Mouse (Mus musculus) erythroblast, embryonic 14.5 days (primary cell): ENCODE data around the gene Jmjd7. TPM values are rescaled to one million over a fixed set of nuclear protein-coding genes. Genes with fewer than 3 reads are reported as not detected.

Experiments used
- H3K27me3 ChIP-seq: 2 replicates; pipeline ENCODE4 v1.6.1; 2012; ENCODE audit warnings: inconsistent platforms; ENCODE audit not compliant: control insufficient read depth
- H3K36me3 ChIP-seq: 2 replicates; pipeline ENCODE4 v1.6.1; 2012; ENCODE audit warnings: mild to moderate bottlenecking, inconsistent platforms; ENCODE audit not compliant: control insufficient read depth
- H3K4me1 ChIP-seq: 2 replicates; pipeline ENCODE4 v1.6.1; 2012; ENCODE audit warnings: inconsistent platforms; ENCODE audit not compliant: control insufficient read depth
- H3K4me3 ChIP-seq: replicated peaks from 2 replicates; pipeline ENCODE3; 2012; ENCODE audit warnings: moderate library complexity, mild to moderate bottlenecking, inconsistent platforms
- H3K9me3 ChIP-seq: 2 replicates; pipeline ENCODE4 v1.6.1; 2012; ENCODE audit warnings: low read length, inconsistent platforms, mixed read lengths; ENCODE audit not compliant: control insufficient read depth
- GATA1 ChIP-seq: IDR thresholded peaks from 2 replicates; pipeline ENCODE4 v1.6.1; 2012; ENCODE audit warnings: low read length, inconsistent platforms, mixed read lengths
- TAL1 ChIP-seq: IDR thresholded peaks from 3 replicates; pipeline ENCODE4 v1.6.1; 2012; ENCODE audit warnings: low read length, inconsistent platforms, mixed read lengths
- polyA plus RNA-seq: library from polyadenylated mRNA; stranded (reverse); fragments of >175 nt; gene quantifications from 2 replicates; pipeline ENCODE4 v1.2.3, GENCODE M21; 2012

Gene Jmjd7
- polyA plus RNA-seq, 1 experiment, result 0.82 TPM

DNA sequence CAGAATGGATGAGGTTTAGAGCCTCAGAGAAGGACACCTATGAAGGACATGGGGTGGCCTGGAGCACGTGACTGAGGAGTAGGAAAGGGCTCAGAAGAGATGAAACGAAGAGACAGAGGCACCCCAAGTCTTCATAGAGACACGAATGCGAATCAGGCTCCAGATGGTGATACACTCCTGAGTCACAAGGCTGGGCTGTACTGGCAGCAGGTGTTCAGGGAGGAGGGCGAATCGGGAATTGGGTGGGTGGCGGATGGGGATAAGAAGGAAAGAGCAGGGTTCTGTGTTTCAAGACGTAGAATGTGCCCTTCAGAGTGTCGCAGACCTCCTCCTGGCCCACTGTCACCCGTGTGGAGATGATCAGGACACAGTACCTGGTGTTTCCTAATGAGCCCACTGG is 38.0 kb downstream of the Jmjd7 start:
- Histone ChIP-seq H3K9me3 (no peaks in the 10 kb centered on the region), H3K4me1 (no peaks in the 10 kb centered on the region), H3K36me3 (no peaks in the 10 kb centered on the region), H3K4me3 (no peak overlapping the region), H3K27me3 (no peaks in the 10 kb centered on the region)
- TF ChIP-seq GATA1, result no peak
- no peak for TF ChIP-seq TAL1

DNA sequence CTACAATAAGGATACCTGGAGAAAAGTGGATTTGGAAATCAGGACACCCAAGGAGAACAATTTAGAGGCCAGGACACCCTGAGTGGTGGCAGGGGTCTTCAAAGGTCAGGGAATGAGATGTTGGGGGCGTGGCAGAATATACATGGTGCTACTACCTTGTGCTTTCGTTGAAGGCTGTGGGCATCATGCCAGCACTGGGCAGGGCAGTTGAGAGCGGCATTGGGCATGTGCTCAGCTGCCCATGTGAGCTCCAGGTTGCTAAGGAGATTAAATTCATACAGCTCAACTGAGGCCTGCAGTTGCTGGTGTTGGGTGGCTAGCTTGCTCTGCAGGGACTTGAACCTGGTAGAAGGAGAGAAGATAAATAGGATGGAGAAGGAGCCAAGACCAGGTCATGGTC is 38.9 kb downstream of the Jmjd7 start:
- no peaks in the 10 kb centered on the region for H3K27me3 ChIP-seq

DNA sequence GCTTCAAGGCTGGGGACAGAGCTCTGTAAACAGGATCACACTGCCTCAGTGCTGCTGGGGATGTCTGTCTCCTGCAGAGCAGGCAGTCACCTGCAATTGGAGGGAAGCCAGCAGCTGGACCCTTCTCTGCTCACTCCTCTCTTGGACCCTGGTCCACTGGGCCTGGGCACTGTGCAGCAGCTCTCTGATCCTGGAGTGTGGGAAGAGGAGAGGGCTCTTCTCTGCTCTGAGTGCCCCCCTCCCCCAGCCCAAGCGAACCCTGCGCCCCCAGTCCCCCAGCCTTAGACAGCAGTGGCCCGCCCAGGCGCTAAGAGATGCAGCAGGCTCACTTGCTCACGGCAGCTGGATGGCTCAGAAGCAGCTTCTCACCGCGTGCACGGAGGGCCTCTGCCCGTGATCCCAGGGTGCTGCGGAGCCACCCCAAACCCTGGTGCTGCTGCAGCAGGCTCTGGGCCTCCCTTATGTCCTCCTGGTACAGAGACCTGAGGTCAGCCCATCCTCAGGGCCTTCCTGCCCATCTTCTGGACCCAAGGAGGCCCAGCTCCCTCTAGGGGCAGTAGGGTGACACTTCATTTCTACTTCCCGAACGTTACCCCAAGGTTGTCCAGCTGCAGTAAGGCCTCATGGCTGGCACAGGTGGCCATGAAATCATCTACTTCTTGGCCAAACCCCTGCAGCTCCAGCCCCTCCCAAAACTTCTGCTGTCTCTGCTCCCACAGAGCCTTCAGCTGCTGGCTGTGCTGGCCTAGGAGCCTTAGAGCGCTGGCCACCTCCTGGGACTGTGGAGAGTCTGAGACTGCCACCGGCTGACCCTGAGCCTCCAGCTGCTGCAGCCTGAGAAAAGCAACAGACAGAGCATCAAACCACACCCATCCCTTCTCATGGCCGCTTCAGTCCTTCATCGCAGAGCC is 41.5 kb downstream of the Jmjd7 start:
- no peaks in the 10 kb centered on the region for H3K36me3 ChIP-seq
- no peaks in the 10 kb centered on the region for H3K27me3 ChIP-seq
- TF ChIP-seq TAL1 (no peak), GATA1 (no peak)
- no peak overlapping the region for H3K4me3 ChIP-seq
- no peaks in the 10 kb centered on the region for H3K4me1 ChIP-seq
- H3K9me3 ChIP-seq, result no peaks in the 10 kb centered on the region

More for the DNA sequence above, 38.9 kb downstream of the Jmjd7 start:
- Histone ChIP-seq H3K9me3 (no peaks in the 10 kb centered on the region), H3K36me3 (no peaks in the 10 kb centered on the region), H3K4me1 (no peaks in the 10 kb centered on the region), H3K4me3 (no peak overlapping the region)
- no peak for TF ChIP-seq GATA1
- TF ChIP-seq TAL1, result no peak

DNA sequence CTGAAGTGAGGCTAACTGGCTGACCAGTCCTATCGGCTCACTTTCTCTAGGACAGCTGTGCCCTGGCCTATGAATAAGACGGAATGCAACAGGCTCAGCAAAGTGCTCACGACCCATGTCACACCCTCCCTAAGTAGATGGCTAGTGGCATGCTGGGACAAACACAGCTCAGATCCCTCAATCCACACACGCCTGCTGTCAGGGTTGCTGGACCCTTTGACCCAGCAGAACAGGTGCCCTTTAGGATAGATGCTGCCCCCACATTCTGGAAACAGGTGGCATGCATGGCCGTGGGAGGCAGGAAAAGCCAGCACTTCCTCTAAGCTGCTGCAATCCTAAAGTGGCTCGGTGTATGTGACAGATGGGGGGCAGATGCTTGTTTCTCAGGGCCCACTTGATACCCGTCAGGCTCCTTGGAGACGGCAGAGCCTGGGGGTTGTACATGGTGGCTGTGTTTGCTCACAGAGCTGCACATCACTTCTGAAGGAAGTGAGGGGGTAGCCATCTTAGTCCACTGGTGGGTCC is 42.2 kb downstream of the Jmjd7 start:
- Histone ChIP-seq H3K9me3 (no peaks in the 10 kb centered on the region), H3K4me3 (no peak overlapping the region), H3K36me3 (no peaks in the 10 kb centered on the region), H3K27me3 (no peaks in the 10 kb centered on the region), H3K4me1 (no peaks in the 10 kb centered on the region)
- TF ChIP-seq TAL1 (no peak), GATA1 (no peak)

DNA sequence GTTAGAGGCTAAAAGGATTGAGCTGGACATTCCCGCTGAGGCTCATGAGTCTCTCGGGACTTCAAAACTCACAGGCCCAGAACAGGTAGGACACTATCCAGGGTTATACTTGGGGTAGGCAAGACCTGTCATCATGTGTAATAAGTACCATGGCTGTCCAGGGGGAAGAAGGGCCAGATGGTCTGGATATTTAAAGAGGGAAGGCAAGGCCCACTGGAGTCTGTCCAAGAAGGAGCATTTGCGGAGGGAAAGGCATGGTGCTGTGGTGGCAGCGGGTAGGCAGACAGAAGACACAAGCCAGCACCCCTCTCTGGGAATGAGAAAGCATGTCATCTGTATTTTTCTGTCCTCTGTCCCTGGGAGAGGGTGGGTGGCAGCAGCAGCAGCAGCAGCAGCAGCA is 46.8 kb downstream of the Jmjd7 start:
- no peaks in the 10 kb centered on the region for H3K36me3 ChIP-seq
- H3K27me3 ChIP-seq, result peaks cover 23% of the 10 kb centered on the region
- H3K4me3 ChIP-seq, result no peak overlapping the region
- no peaks in the 10 kb centered on the region for H3K9me3 ChIP-seq
- TF ChIP-seq TAL1 (no peak), GATA1 (no peak)
- H3K4me1 ChIP-seq, result no peaks in the 10 kb centered on the region

DNA sequence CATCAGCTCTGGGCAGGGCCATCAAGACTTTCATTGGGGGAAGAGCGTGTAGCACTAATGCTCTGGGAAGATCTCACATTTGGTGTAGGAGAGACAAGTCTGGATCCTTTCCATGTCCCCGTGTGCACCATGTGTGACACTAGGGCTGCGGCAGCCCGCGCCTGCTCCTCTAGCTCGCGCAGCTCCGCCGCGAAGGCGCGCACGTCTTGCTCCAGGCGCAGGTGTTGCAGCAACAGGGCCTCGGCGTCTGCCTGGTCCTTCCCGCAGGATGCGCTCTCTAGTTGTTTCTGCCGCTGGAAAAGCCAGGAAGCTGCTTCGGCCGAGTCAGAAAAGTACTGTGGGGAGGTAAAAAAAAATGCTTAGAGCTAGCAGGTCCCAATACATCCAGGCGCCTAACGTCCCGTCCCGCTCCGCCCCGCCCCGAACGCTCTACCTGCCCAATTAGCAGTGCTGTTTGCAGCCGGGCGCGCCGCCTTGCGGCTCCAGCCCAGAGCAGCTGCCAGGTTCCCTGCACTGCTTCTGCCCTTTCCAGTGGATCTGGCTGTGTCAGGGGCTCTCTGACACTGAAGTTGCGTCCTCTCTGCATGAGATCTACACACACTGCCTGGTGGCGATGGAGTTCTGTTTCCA is 48.9 kb downstream of the Jmjd7 start:
- no peak for TF ChIP-seq GATA1
- TF ChIP-seq TAL1, result no peak
- Histone ChIP-seq H3K36me3 (no peaks in the 10 kb centered on the region), H3K4me1 (no peaks in the 10 kb centered on the region), H3K9me3 (no peaks in the 10 kb centered on the region), H3K27me3 (peaks cover 23% of the 10 kb centered on the region), H3K4me3 (no peak overlapping the region)

Other genes starting within 250 kb of the Jmjd7 start
- 0.74 and 0.80 TPM in 2 replicates for gene Rpap1, start 239.9 kb upstream of the Jmjd7 start, polyA plus RNA-seq
- gene Tyro3, start 229.8 kb upstream of the Jmjd7 start, polyA plus RNA-seq, result 0.01 TPM in 1 of 2 replicates, not detected in the other
- gene Mga, start 130.3 kb upstream of the Jmjd7 start, polyA plus RNA-seq, result 0.01 and 0.02 TPM in 2 replicates
- gene Mapkbp1, start 54.8 kb upstream of the Jmjd7 start, polyA plus RNA-seq, result 0.02 TPM in 2 replicates
- gene Gm28042, start within 50 bp of the Jmjd7 start, polyA plus RNA-seq, result 0.01 TPM in 1 of 2 replicates, not detected in the other
- 0.30 and 0.55 TPM in 2 replicates for gene Pla2g4b, start 5.9 kb downstream of the Jmjd7 start, polyA plus RNA-seq
- 0.67 and 1.1 TPM in 2 replicates for gene Ehd4, start 127.1 kb downstream of the Jmjd7 start, polyA plus RNA-seq
- gene Pla2g4e, start 217.9 kb downstream of the Jmjd7 start, polyA plus RNA-seq, result 0.01 TPM in 1 of 2 replicates, not detected in the other